Mouse (Mus musculus): ENCODE data around the gene Lbx2. TPM values are rescaled to one million over a fixed set of nuclear protein-coding genes. Genes with fewer than 3 reads are reported as not detected.
A peak's percentile ranks its signal among the peaks of the same experiment; 100 is the strongest.

Lbx2 gene
- polyA plus RNA-seq, 1 experiment from 2014 or later, result 0.84 TPM

DNA sequence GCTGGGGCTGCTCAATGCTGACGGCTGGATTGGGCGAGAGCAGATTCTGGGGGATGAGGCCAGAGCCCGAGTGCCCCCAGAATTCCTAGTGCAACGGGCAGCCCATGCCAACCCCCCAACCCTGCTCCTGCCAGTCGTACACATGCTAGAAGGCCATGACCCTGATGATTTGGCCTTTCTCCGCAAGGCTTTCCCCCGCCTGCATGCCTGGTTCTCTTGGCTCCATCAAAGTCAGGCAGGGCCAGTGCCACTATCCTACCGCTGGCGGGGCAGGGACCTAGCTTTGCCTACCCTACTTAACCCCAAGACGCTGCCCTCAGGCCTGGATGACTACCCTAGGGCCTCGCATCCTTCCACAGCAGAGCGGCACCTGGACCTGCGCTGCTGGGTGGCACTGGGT, 31.4 kb downstream of the Lbx2 start:
- Histone ChIP-seq H3K36me3 (ENCODE audit: insufficient read depth) (peaks cover 31% of the 10 kb centered on the region), H3K9ac (no peak overlapping the region), H3K4me2 (no peak overlapping the region), H3K27me3 (ENCODE audit: insufficient read depth, low read length) (no peaks in the 10 kb centered on the region), H3K27ac (ENCODE audit: low read depth) (no peak overlapping the region), H3K4me1 (ENCODE audit: insufficient read depth) (peaks cover 10% of the 10 kb centered on the region), H3K4me3 (ENCODE audit: low read depth, low read length) (no peak overlapping the region), H3K9me3 (ENCODE audit: low read depth, low read length) (no peaks in the 10 kb centered on the region)
- TF ChIP-seq CTCF (IDR thresholded peaks at IDR 0.05; ENCODE audit: low read depth), result no peak
- WGBS, result 87% methylated on average over 13 of the region's 13 CpGs
- ATAC-seq (ENCODE audit: insufficient read depth) (no peak), DNase-seq (no peak)

DNA sequence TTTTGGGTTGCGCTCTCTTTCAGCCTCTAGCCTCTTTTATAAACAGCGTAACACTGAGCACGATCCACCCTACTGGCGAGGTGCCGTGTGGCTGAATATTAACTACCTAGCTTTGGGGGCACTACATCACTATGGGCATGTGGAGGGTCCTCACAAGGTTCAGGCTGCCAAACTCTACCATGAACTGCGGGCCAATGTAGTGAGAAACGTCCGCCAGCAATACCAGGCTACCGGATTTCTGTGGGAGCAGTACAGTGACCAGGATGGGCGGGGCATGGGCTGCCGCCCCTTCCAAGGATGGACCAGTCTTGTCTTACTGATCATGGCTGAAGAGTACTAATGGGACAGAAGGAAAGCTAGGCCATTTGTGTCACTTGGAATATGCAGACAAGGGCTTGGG, 32.2 kb downstream of the Lbx2 start:
- Histone ChIP-seq H3K4me3 (ENCODE audit: low read depth, low read length) (no peak overlapping the region), H3K4me1 (ENCODE audit: insufficient read depth) (peaks cover 13% of the 10 kb centered on the region), H3K4me2 (no peak overlapping the region), H3K9ac (no peak overlapping the region), H3K27me3 (ENCODE audit: insufficient read depth, low read length) (no peaks in the 10 kb centered on the region), H3K9me3 (ENCODE audit: low read depth, low read length) (no peaks in the 10 kb centered on the region), H3K36me3 (ENCODE audit: insufficient read depth) (peaks cover 31% of the 10 kb centered on the region), H3K27ac (ENCODE audit: low read depth) (no peak overlapping the region)
- no peak for ATAC-seq (ENCODE audit: insufficient read depth)
- no peak for DNase-seq
- TF ChIP-seq CTCF (IDR thresholded peaks at IDR 0.05; ENCODE audit: low read depth), result no peak
- 75% methylated on average over 11 of the region's 11 CpGs for WGBS

DNA sequence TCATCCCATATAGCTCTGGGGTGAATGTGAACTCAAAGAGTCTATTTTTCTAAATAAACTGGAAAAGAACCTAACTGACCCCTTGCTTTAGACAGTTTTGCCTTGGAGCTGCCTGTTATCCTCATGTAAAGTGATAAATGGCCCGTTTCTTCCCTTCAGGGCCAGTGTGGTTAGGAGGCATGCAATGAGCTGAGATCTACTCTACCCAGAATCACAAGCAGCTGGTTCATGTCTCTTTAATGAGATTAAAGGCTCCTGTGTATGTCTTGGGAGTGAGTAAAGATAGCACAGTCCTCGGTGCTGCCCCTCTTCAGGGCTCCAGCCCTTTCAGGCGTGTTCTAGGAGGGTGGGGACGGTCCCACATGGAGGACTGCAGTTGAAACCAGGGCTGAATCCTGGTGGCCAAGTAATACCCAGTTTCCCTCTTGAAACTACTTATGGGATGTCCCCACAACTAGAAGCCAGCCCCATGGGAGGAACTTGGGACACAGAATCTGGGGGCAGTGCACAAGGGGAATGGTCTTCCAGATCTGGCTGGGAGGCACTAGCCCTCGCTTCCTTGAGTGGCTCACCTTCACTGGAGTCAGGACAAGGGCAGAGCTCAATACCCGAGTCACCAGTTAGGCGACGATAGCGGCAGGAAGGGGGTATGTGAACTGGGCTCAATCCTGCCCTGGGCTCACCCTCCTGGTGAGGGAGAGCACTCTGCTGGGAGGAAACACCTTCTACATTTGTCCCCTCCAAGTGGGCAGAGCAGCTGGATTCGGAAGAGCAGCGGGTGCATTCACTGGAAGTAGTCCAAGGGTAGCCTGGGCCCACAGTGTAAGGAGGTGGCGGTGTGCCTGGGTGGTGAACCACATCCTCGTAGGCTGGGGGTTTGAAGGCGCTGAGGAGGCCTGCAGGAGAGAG, 32.9 kb downstream of the Lbx2 start:
- Histone ChIP-seq H3K4me2 (peak overlapping the region; percentile 98; the same call in 1 of the 2 replicates), H3K9ac (0 out of 2 replicates have a peak overlapping the region, but pooled peaks have one; percentile 6)
- ATAC-seq (ENCODE audit: insufficient read depth), result no peak

DNA sequence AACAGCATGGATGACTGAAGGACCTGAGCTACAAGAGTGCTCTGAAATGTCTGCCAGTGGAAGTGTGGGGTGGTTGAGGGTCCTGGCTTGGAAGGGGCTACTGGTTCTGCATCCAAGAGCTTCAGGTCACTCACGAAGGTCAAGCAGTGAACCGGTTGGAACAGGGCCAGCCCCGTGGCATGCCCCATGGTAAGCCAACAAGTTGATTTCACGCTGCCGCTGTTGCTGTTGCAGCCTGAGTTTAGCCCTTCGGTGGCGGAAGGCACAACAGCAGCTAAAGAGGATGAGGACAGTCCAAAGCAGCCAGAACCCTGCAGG, 33.5 kb downstream of the Lbx2 start:
- Histone ChIP-seq H3K36me3 (ENCODE audit: insufficient read depth) (peaks cover 34% of the 10 kb centered on the region), H3K27ac (ENCODE audit: low read depth) (no peak overlapping the region), H3K4me2 (peak overlapping the region; percentile 98), H3K4me3 (ENCODE audit: low read depth, low read length) (peak overlapping the region; percentile 79), H3K9me3 (ENCODE audit: low read depth, low read length) (no peaks in the 10 kb centered on the region), H3K27me3 (ENCODE audit: insufficient read depth, low read length) (no peaks in the 10 kb centered on the region), H3K4me1 (ENCODE audit: insufficient read depth) (peaks cover 17% of the 10 kb centered on the region), H3K9ac (peak overlapping the region; percentile 66; the same call in 1 of the 2 replicates)
- ATAC-seq (ENCODE audit: insufficient read depth), result no peak
- WGBS, result 76% methylated on average over 7 of the region's 7 CpGs
- no peak for DNase-seq
- no peak for TF ChIP-seq CTCF (IDR thresholded peaks at IDR 0.05; ENCODE audit: low read depth)

More for the DNA sequence above, 32.9 kb downstream of the Lbx2 start:
- 78% methylated on average over 14 of the region's 14 CpGs for WGBS
- H3K27me3 ChIP-seq (ENCODE audit: insufficient read depth, low read length), result no peaks in the 10 kb centered on the region
- H3K36me3 ChIP-seq (ENCODE audit: insufficient read depth), result peaks cover 34% of the 10 kb centered on the region
- no peak for DNase-seq
- TF ChIP-seq CTCF (IDR thresholded peaks at IDR 0.05; ENCODE audit: low read depth), result no peak
- H3K4me3 ChIP-seq (ENCODE audit: low read depth, low read length), result no peak overlapping the region
- H3K4me1 ChIP-seq (ENCODE audit: insufficient read depth), result peaks cover 13% of the 10 kb centered on the region
- H3K9me3 ChIP-seq (ENCODE audit: low read depth, low read length), result no peaks in the 10 kb centered on the region
- H3K27ac ChIP-seq (ENCODE audit: low read depth), result no peak overlapping the region

DNA sequence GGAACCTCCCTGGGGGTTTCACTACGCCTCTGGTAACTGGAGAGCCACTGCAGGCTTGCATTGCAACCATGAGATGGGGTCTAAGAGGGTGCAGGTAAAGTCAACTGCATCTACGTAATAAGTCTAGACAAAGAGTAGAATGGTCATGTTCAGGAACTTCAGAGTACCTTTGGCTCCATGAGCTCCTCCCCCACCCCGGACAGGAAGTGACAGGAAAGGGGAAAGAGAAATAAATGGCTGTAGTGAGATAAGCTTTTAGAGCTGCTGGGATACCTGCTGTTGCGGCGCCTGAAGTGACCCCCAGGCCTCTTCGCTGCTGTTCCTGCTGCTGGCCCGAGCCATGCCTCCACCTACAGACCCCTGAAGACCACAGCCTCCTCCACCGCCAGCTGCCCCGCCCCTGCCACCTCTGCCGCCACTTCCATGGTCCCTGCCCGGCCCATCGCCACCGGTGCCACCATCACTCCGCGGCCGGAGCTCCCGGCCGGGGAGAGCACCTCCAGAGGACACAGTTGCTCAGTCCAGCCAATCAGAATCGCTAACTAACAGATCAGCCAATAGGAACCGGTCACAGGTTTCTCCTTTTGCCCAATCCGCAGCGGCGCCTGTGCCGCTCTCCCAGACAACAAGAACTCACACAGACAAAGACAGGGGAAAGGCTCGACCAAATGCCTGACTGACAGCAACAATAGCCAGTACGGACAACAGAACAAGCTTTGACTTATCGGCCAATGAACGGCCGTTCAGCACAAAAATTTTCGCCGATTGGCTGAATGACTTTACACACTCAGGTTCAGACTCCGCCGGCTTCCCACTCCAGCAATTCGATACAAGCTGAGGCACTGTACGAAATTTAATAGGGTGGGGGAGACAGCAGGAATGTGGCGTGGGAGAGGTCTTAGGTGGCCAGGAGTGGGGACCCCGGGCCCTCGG, 35.0 kb downstream of the Lbx2 start, which contains the start of gene Wbp1:
Gene Wbp1, minus strand, starts transcription at position 630 of the 933 bp plus-strand sequence.
- DNase-seq (peak; percentile 98), ATAC-seq (ENCODE audit: insufficient read depth) (peak; percentile 92)
- H3K27ac ChIP-seq (ENCODE audit: low read depth), result peak within 1 kb of the TSS; percentile 98
- WGBS, result under 1% methylated on average over 38 of the region's 38 CpGs
- H3K9ac ChIP-seq, result peak within 1 kb of the TSS; percentile 88
- H3K36me3 ChIP-seq (ENCODE audit: insufficient read depth), result peaks cover 34% of the 10 kb centered on the region
- no peak for TF ChIP-seq CTCF (IDR thresholded peaks at IDR 0.05; ENCODE audit: low read depth)
- H3K9me3 ChIP-seq (ENCODE audit: low read depth, low read length), result no peaks in the 10 kb centered on the region
- peak within 1 kb of the TSS; percentile 98 for H3K4me2 ChIP-seq
- H3K27me3 ChIP-seq (ENCODE audit: insufficient read depth, low read length), result no peaks in the 10 kb centered on the region
- H3K4me3 ChIP-seq (ENCODE audit: low read depth, low read length), result peak within 1 kb of the TSS; percentile 79
- H3K4me1 ChIP-seq (ENCODE audit: insufficient read depth), result peaks cover 18% of the 10 kb centered on the region

DNA sequence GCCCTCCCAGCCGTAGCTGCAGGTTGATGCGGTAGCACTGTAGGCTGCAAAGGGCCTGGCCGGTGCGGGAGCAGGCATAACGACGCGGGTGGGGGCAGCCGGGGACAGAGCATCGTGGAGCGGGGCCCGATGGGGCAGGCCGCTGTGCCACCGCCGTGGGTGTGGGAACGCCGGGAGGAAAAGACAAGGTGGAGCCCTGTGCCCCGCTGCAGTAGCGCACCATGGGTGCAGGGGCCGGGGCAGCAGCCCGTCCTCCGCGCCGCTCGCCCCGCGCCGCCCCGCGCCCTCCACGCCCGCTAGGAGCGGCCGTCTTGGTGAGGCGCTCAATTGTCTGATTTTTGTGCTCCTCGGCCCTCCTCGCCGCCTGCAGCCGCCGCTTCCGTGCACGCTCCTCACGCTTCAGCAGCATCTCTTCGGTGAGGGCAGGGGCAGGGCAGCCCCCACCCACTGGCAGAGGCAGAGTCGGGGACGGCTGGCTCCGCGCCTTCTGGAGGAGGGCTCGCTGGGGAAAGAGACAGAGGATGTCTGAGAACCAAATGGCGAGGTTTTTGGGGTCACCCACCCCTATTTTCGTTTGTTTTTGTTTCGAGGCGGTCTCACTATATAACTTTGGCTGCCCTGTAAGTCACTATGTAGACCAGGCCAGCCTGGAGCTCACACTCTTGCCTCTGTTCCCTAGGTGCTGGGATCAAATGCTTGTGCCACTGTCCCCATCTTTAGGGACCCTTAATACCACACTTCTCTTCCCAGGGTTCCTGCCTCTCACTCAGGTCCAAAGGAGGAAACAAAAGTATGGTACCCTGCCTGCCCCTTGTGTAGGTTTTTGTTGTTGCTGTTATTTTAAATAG, 35.9 kb downstream of the Lbx2 start:
- TF ChIP-seq CTCF (IDR thresholded peaks at IDR 0.05; ENCODE audit: low read depth), result no peak
- ATAC-seq (ENCODE audit: insufficient read depth), result no peak; the same call in 1 of the 2 replicates
- H3K4me1 ChIP-seq (ENCODE audit: insufficient read depth), result peaks cover 13% of the 10 kb centered on the region
- H3K4me3 ChIP-seq (ENCODE audit: low read depth, low read length), result peak overlapping the region; percentile 79
- H3K9me3 ChIP-seq (ENCODE audit: low read depth, low read length), result no peaks in the 10 kb centered on the region
- peak overlapping the region; percentile 88 for H3K9ac ChIP-seq
- H3K36me3 ChIP-seq (ENCODE audit: insufficient read depth), result peaks cover 28% of the 10 kb centered on the region
- WGBS, result 1% methylated on average over 49 of the region's 52 CpGs
- no peaks in the 10 kb centered on the region for H3K27me3 ChIP-seq (ENCODE audit: insufficient read depth, low read length)
- peak; percentile 49 for DNase-seq
- H3K27ac ChIP-seq (ENCODE audit: low read depth), result peak overlapping the region; percentile 98
- peak overlapping the region; percentile 98 for H3K4me2 ChIP-seq

Data from lung, embryonic 14.5 days (tissue).